Mouse (Mus musculus): ENCODE results near the gene Pa2g4. TPM values are rescaled to one million over a fixed set of nuclear protein-coding genes. Genes with fewer than 3 reads are reported as not detected.

Pa2g4 gene
- polyA plus RNA-seq, 1 experiment from 2014 or later = 125 TPM

GRCm38 (mm10) chr10:128589464-128590192 is 23.8 kb upstream of the Pa2g4 start, which contains the start of gene Erbb3:
TSS of gene Erbb3 (minus strand) at chr10:128589652.
- peak within 1 kb of the TSS; percentile 62 for H3K4me3 ChIP-seq
- peak within 1 kb of the TSS; percentile 69 for H3K9ac ChIP-seq
- no peaks in the 10 kb centered on the region for H3K9me3 ChIP-seq
- 0% methylated on average over 43 of the region's 43 CpGs for WGBS
- ATAC-seq (ENCODE audit: low FRiP score) = peak; percentile 55
- H3K27me3 ChIP-seq = peaks cover 67% of the 10 kb centered on the region
- H3K36me3 ChIP-seq = no peaks in the 10 kb centered on the region
- peaks cover 19% of the 10 kb centered on the region for H3K4me1 ChIP-seq (replicated peaks)
- peak within 1 kb of the TSS; percentile 18; the same call in 1 of the 2 replicates for H3K27ac ChIP-seq
- peak within 1 kb of the TSS; percentile 95 for H3K4me2 ChIP-seq

- Histone ChIP-seq H3K4me3 (peak overlapping the region; percentile 62), H3K27ac (0 out of 2 replicates have a peak overlapping the region, but pooled peaks have one; percentile 18), H3K36me3 (no peaks in the 10 kb centered on the region), H3K4me1 (replicated peaks) (peaks cover 19% of the 10 kb centered on the region), H3K27me3 (peaks cover 74% of the 10 kb centered on the region), H3K9ac (peak overlapping the region; percentile 69), H3K9me3 (no peaks in the 10 kb centered on the region), H3K4me2 (peak overlapping the region; percentile 95)
- WGBS = 4% methylated on average over 23 of the region's 23 CpGs
- peak; percentile 43 for ATAC-seq (ENCODE audit: low FRiP score)
These were observed 23.1 kb upstream of the Pa2g4 start for GRCm38 (mm10) chr10:128588775-128589463.

GRCm38 (mm10) chr10:128588136-128588535 is 22.3 kb upstream of the Pa2g4 start:
- Histone ChIP-seq H3K9me3 (no peaks in the 10 kb centered on the region), H3K27ac (no peak overlapping the region), H3K27me3 (peaks cover 82% of the 10 kb centered on the region), H3K4me2 (no peak overlapping the region), H3K36me3 (no peaks in the 10 kb centered on the region), H3K9ac (no peak overlapping the region), H3K4me3 (peak overlapping the region; percentile 62; the same call in 1 of the 2 replicates), H3K4me1 (replicated peaks) (peaks cover 19% of the 10 kb centered on the region)
- ATAC-seq (ENCODE audit: low FRiP score) = no peak
- 22% methylated on average over 1 of the region's 1 CpGs for WGBS

DNA sequence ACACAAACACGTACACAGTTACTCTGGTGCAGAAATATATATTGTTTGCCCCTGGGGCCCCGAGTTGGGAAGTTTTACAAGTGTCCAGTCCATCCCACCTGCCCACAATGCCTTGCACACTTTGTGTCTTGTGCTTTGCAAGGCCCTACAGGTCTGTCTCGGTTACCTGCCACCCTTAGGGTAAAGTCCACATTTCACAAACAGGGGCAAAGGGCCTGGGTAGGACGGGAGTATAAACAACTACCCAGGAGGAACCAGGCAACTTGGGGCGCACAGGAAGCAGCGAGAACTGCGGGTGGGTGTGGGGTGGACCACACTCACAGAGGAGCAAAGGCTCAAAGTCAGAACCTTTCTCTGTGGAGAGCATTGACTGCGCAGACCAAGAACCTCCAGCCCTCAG is 21.9 kb upstream of the Pa2g4 start:
- Histone ChIP-seq H3K36me3 (no peaks in the 10 kb centered on the region), H3K4me2 (no peak overlapping the region), H3K27ac (no peak overlapping the region), H3K4me1 (replicated peaks) (peaks cover 19% of the 10 kb centered on the region), H3K9me3 (no peaks in the 10 kb centered on the region), H3K27me3 (peaks cover 84% of the 10 kb centered on the region), H3K4me3 (no peak overlapping the region), H3K9ac (no peak overlapping the region)
- 64% methylated on average over 8 of the region's 8 CpGs for WGBS
- no peak for ATAC-seq (ENCODE audit: low FRiP score)

GRCm38 (mm10) chr10:128587120-128587519 is 21.3 kb upstream of the Pa2g4 start:
- Histone ChIP-seq H3K4me3 (no peak overlapping the region), H3K27me3 (peaks cover 84% of the 10 kb centered on the region), H3K4me1 (replicated peaks) (peaks cover 19% of the 10 kb centered on the region), H3K9me3 (no peaks in the 10 kb centered on the region), H3K9ac (peak overlapping the region; percentile 11; the same call in 1 of the 2 replicates), H3K4me2 (peak overlapping the region; percentile 18; the same call in 1 of the 2 replicates), H3K36me3 (no peaks in the 10 kb centered on the region), H3K27ac (no peak overlapping the region)
- ATAC-seq (ENCODE audit: low FRiP score) = no peak
- WGBS = 40% methylated on average over 4 of the region's 4 CpGs

DNA sequence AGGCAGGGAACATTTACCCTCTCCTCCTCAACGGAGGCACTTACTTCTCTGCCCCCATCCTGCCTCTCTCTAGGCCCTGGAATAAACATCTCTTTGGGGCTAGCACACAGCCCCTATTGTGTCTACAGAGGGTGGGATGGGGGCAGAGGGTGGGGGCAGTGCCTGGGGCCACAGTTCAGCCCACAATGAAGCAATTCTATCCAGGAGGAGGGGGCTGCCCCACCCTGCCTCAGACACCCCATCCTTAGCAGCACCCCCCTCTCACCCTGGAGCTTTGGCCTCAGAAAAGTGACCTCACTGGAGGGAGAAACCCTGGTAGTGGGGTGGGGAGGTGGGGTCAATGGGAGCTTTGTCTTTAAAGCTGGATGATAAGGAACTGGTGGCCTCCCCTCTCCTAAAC is 20.8 kb upstream of the Pa2g4 start:
- no peak overlapping the region for H3K4me2 ChIP-seq
- 6% methylated on average over 1 of the region's 1 CpGs for WGBS
- no peak for ATAC-seq (ENCODE audit: low FRiP score)

GRCm38 (mm10) chr10:128584386-128584785 is 18.6 kb upstream of the Pa2g4 start:
- no peak for ATAC-seq (ENCODE audit: low FRiP score)
- H3K9me3 ChIP-seq = no peaks in the 10 kb centered on the region
- H3K9ac ChIP-seq = no peak overlapping the region
- H3K4me1 ChIP-seq (replicated peaks) = peaks cover 5% of the 10 kb centered on the region
- 5% methylated on average over 4 of the region's 4 CpGs for WGBS
- H3K27ac ChIP-seq = no peak overlapping the region
- peaks cover 65% of the 10 kb centered on the region for H3K27me3 ChIP-seq
- no peak overlapping the region for H3K4me3 ChIP-seq
- no peak overlapping the region for H3K4me2 ChIP-seq
- H3K36me3 ChIP-seq = no peaks in the 10 kb centered on the region

More for the DNA sequence above, 20.8 kb upstream of the Pa2g4 start:
- peaks cover 84% of the 10 kb centered on the region for H3K27me3 ChIP-seq
- H3K36me3 ChIP-seq = no peaks in the 10 kb centered on the region
- no peak overlapping the region for H3K4me3 ChIP-seq
- no peaks in the 10 kb centered on the region for H3K9me3 ChIP-seq
- H3K27ac ChIP-seq = no peak overlapping the region
- H3K4me1 ChIP-seq (replicated peaks) = peaks cover 19% of the 10 kb centered on the region
- H3K9ac ChIP-seq = peak overlapping the region; percentile 11; the same call in 1 of the 2 replicates

GRCm38 (mm10) chr10:128583644-128584043 is 17.9 kb upstream of the Pa2g4 start:
- H3K9ac ChIP-seq = no peak overlapping the region
- H3K4me1 ChIP-seq (replicated peaks) = no peaks in the 10 kb centered on the region
- no peak overlapping the region for H3K4me3 ChIP-seq
- 25% methylated on average over 7 of the region's 7 CpGs for WGBS
- peaks cover 58% of the 10 kb centered on the region for H3K27me3 ChIP-seq
- H3K27ac ChIP-seq = no peak overlapping the region
- no peak for ATAC-seq (ENCODE audit: low FRiP score)
- H3K4me2 ChIP-seq = no peak overlapping the region
- H3K9me3 ChIP-seq = no peaks in the 10 kb centered on the region
- no peaks in the 10 kb centered on the region for H3K36me3 ChIP-seq

DNA sequence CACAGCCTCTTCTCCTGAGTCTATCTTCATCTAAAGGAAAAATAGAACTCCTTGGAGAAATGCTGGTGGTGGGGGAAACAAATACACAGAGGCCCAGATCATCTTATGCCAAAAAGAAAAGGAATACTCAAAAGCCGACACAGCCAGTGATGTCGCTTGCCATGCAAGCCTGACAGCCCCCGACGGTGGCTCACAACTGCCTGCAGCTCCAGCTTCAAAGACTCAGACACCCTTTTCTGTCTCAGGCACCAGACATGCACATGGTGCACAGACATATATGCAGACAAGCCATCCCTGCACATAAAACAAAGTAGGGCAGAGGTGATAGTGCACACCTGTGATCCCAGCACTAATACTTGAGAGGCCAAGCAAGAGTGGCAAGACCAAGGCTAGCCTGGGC is 13.9 kb upstream of the Pa2g4 start:
- Histone ChIP-seq H3K9ac (no peak overlapping the region), H3K4me3 (no peak overlapping the region), H3K27ac (no peak overlapping the region), H3K9me3 (no peaks in the 10 kb centered on the region), H3K4me2 (no peak overlapping the region), H3K27me3 (peaks cover 19% of the 10 kb centered on the region), H3K4me1 (replicated peaks) (no peaks in the 10 kb centered on the region), H3K36me3 (no peaks in the 10 kb centered on the region)
- 80% methylated on average over 4 of the region's 4 CpGs for WGBS
- no peak for ATAC-seq (ENCODE audit: low FRiP score)

- Histone ChIP-seq H3K4me1 (replicated peaks) (no peaks in the 10 kb centered on the region), H3K27me3 (peaks cover 15% of the 10 kb centered on the region), H3K4me2 (no peak overlapping the region), H3K36me3 (no peaks in the 10 kb centered on the region), H3K9me3 (no peaks in the 10 kb centered on the region), H3K27ac (no peak overlapping the region), H3K9ac (no peak overlapping the region), H3K4me3 (no peak overlapping the region)
- ATAC-seq (ENCODE audit: low FRiP score) = no peak
- WGBS = 94% methylated on average over 3 of the region's 3 CpGs
These were observed 13.5 kb upstream of the Pa2g4 start for GRCm38 (mm10) chr10:128579298-128579697.

- Histone ChIP-seq H3K9ac (no peak overlapping the region), H3K27me3 (peaks cover 5% of the 10 kb centered on the region), H3K4me2 (no peak overlapping the region), H3K27ac (no peak overlapping the region), H3K9me3 (no peaks in the 10 kb centered on the region), H3K4me3 (no peak overlapping the region), H3K36me3 (no peaks in the 10 kb centered on the region), H3K4me1 (replicated peaks) (no peaks in the 10 kb centered on the region)
- ATAC-seq (ENCODE audit: low FRiP score) = no peak
- WGBS = 81% methylated on average over 11 of the region's 11 CpGs
These were observed 12.5 kb upstream of the Pa2g4 start for GRCm38 (mm10) chr10:128578330-128578729.

DNA sequence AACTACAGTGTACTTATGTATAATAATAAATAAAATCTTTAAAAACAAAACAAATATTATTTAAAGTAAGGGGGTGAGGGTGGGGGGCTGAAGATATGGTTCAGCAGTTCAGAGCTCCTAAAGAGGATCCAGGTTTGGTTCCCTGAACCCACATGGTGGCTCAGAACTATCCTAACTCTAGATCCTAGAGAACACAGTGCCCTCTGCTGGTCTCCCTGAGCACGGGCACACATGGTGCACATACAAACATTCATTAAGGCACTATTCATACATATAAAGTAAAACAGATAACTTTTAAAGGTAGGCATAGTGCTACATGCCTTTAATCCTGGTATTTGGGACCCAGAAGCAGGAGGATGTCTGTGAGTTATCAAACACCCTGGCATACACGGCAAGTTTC is 9.3 kb upstream of the Pa2g4 start:
- no peak overlapping the region for H3K27ac ChIP-seq
- ATAC-seq (ENCODE audit: low FRiP score) = no peak
- H3K4me2 ChIP-seq = no peak overlapping the region
- H3K27me3 ChIP-seq = no peaks in the 10 kb centered on the region
- H3K36me3 ChIP-seq = no peaks in the 10 kb centered on the region
- no peaks in the 10 kb centered on the region for H3K9me3 ChIP-seq
- WGBS = 95% methylated on average over 2 of the region's 2 CpGs
- H3K4me1 ChIP-seq (replicated peaks) = no peaks in the 10 kb centered on the region
- no peak overlapping the region for H3K9ac ChIP-seq
- no peak overlapping the region for H3K4me3 ChIP-seq

Measured in hindbrain, embryonic 13.5 days (tissue).